Mouse (Mus musculus) MEL-GATA-1-ER (cell line): Measurements from ENCODE around the gene Gm10837.
A peak's percentile ranks its signal among the peaks of the same experiment; 100 is the strongest.

Source experiments
- DNase-seq: peaks from one replicate; pipeline ENCODE4 v3.0.0-alpha.2; 2012; ENCODE audit warnings: low read depth; ENCODE audit errors: extremely low read depth

Gm10837 gene

DNA sequence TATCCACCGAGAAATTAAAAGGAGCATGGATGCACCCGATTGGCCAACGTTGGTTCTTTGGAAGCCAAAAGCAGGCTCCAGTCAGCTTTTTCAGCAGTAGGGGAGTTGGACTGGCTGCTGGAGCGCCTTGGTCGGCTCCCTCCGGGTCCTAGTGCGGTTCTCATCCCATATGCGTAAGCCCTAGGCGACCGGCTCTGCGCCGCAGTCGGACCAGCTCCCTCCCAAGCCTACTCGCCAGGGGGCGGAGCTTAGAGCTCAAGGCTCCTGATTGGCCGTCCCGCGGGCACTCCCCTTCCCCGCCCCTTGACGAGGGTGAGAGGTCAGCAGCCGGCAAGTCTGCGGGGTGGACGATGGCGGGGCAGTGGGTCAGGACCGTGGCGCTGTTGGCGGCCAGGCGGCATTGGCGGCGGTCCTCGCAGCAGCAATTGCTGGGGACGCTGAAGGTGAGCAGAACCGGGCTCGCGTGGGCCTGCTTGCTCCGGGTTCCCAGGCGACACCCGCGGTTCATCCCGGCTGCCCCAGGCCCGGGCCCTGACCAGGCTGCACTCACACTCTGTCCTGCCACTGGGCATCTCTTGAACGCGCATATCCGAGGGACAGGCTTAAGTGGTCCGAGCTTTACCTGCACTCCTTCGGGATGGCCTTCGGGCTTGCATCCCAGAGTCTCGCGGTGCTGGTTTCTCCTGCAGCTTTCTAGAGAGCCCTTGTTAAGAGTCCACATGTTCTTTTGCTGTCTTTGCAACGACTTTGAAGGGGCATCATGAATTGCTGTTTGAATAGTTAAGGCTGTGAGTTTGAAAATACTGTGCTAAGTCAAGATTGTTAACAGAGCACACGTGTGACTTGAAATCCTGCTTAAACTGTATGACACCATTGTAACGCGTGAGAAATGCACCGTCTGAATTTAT is 43.9 kb downstream of the Gm10837 start, which contains the start of gene Pcca:
Gene Pcca, plus strand, starts transcription at position 308 of the 908 bp plus-strand sequence.
- DNase-seq: peak; percentile 92

DNA sequence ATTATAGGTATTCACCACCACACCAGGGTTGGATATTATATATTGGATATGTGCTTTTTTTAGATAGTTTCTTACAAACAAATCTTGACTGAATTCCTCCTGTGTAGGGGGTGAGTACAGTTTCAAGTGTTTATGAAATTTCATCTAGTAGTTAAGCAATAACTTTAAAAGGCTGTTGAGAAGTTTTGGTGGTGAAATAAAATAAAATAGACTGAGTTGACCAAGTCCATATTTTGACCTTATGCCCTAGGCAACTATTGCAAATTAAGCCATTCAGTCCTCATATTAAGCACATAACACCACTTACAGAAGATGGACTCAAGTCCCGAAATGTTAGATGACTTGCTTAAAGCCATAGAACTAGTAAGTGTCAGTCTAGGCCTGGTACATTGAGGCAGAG is 45.6 kb downstream of the Gm10837 start:
- no peak for DNase-seq
